8 mouse cellular contexts compared by ENCODE assay signal in the genomic region with DNA sequence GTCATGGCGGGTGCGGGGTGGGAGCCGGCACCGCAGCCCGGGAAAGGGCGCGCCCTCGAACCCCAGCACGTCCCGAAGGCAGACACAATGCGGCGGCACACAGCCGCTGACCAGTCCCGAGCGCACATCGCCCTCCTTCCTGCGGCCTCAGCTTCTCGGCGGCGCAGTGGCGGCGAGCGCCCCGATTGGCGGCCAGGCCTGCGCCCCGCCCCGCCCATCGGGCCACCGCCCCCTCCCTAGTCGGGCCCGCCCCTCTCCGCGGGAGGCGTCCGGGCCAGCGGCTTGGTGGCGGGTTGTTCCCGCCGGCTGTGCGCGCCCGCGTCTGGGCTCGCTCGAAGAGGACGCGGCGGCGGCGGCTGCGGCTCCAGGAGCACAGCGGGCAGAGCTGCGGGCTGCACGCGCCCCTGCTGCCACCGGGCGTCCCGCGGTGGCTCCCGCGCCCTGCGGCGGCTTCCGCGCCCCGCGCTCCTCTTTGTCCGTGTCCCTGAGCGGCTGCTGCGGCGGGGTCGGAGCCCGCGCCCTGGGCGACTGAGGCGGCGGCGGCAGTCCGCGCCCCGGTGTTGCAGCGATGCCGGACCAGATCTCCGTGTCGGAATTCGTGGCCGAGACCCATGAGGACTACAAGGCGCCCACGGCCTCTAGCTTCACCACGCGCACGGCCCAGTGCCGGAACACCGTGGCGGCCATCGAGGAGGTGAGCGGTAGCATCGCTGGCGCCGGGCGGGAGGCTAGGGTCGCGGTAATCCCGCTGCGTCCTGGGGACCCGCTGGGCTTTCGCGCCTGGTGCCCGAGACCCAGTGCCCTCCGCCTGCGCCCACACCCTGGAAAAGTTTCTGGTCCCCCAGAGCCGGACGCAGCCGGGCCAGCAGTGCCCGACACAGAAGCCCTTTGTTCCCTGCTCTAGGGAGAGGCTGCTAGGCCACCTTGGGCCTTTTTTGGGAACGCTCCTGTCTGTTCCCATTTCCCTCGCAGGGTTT.
DNase-seq lines count a peak whose midpoint lies in the region; ATAC-seq lines count a peak whose summit lies in the region.

No protein-coding gene starts in this region.

- peak; percentile 100 for ATAC-seq in embryonic facial prominence, embryonic 11.5 days (replicated peaks; ENCODE audit: insufficient number of reproducible peaks, low FRiP score, low TSS enrichment, low read depth)
- peak; percentile 100 for ATAC-seq in limb, embryonic 12.5 days (ENCODE audit: insufficient number of reproducible peaks, insufficient read depth, low FRiP score, low TSS enrichment, low read depth)
- peak; percentile 99 for ATAC-seq in midbrain, embryonic 13.5 days

- DNase-seq in layer of hippocampus, adult 11-12 months (ENCODE audit: low spot score): peak; percentile 70
- no peak for DNase-seq in layer of hippocampus, adult 9-10 months (ENCODE audit: low spot score)
- peak; percentile 92 for DNase-seq in embryonic facial prominence, embryonic 11.5 days (ENCODE audit: low spot score)
- peak; percentile 99 for DNase-seq in heart, adult 11 months
- DNase-seq in kidney, adult 11 months: peak; percentile 79
- DNase-seq in spleen, adult 12 weeks (ENCODE audit: low spot score): peak; percentile 81

- peak overlapping the region; percentile 78 for H3K27ac ChIP-seq in embryonic facial prominence, embryonic 11.5 days (replicated peaks; ENCODE audit: low read depth, low read length)
- peak overlapping the region; percentile 93 for H3K27ac ChIP-seq in limb, embryonic 12.5 days
- peak overlapping the region; percentile 92 for H3K27ac ChIP-seq in midbrain, embryonic 13.5 days

- peak overlapping the region; percentile 67 for H3K4me2 ChIP-seq in embryonic facial prominence, embryonic 11.5 days (ENCODE audit: low read depth, low read length)
- peak overlapping the region; percentile 69 for H3K4me2 ChIP-seq in limb, embryonic 12.5 days
- peak overlapping the region; percentile 70 for H3K4me2 ChIP-seq in midbrain, embryonic 13.5 days (replicated peaks)

- H3K4me1 ChIP-seq in embryonic facial prominence, embryonic 11.5 days (ENCODE audit: control insufficient read depth, insufficient read depth, low read length): no peaks in the 10 kb centered on the region
- peaks cover 11% of the 10 kb centered on the region for H3K4me1 ChIP-seq in limb, embryonic 12.5 days (replicated peaks)
- H3K4me1 ChIP-seq in midbrain, embryonic 13.5 days (replicated peaks): peaks cover 22% of the 10 kb centered on the region

- H3K9ac ChIP-seq in embryonic facial prominence, embryonic 11.5 days (replicated peaks; ENCODE audit: low read length): peak overlapping the region; percentile 85
- H3K9ac ChIP-seq in limb, embryonic 12.5 days (replicated peaks): peak overlapping the region; percentile 88
- H3K9ac ChIP-seq in midbrain, embryonic 13.5 days (replicated peaks): peak overlapping the region; percentile 93

- peak overlapping the region; percentile 72 for H3K4me3 ChIP-seq in embryonic facial prominence, embryonic 11.5 days (ENCODE audit: low read depth, low read length)
- peak overlapping the region; percentile 84 for H3K4me3 ChIP-seq in limb, embryonic 12.5 days (replicated peaks)
- H3K4me3 ChIP-seq in midbrain, embryonic 13.5 days (replicated peaks): peak overlapping the region; percentile 80

- H3K9me3 ChIP-seq in embryonic facial prominence, embryonic 11.5 days (replicated peaks; ENCODE audit: control insufficient read depth, low read length): no peaks in the 10 kb centered on the region
- no peaks in the 10 kb centered on the region for H3K9me3 ChIP-seq in limb, embryonic 12.5 days
- H3K9me3 ChIP-seq in midbrain, embryonic 13.5 days: no peaks in the 10 kb centered on the region

- H3K36me3 ChIP-seq in embryonic facial prominence, embryonic 11.5 days (replicated peaks; ENCODE audit: control insufficient read depth, insufficient read depth, low read depth, low read length): no peaks in the 10 kb centered on the region
- H3K36me3 ChIP-seq in limb, embryonic 12.5 days: no peaks in the 10 kb centered on the region
- H3K36me3 ChIP-seq in midbrain, embryonic 13.5 days: no peaks in the 10 kb centered on the region

- whole genome bisulfite sequencing in embryonic facial prominence, embryonic 11.5 days: under 1% methylated on average over 91 of the region's 118 CpGs
- under 1% methylated on average over 112 of the region's 118 CpGs for WGBS in limb, embryonic 12.5 days
- WGBS in midbrain, embryonic 13.5 days: under 1% methylated on average over 90 of the region's 118 CpGs

- no peaks in the 10 kb centered on the region for H3K27me3 ChIP-seq in embryonic facial prominence, embryonic 11.5 days (ENCODE audit: control insufficient read depth, insufficient read depth, low read length)
- no peaks in the 10 kb centered on the region for H3K27me3 ChIP-seq in limb, embryonic 12.5 days
- H3K27me3 ChIP-seq in midbrain, embryonic 13.5 days: no peaks in the 10 kb centered on the region
